Mouse (Mus musculus) brain, embryonic 14.5 days (tissue): Measurements from ENCODE around the gene Vmn1r170. TPM values are rescaled to one million over a fixed set of nuclear protein-coding genes. Genes with fewer than 3 reads are reported as not detected.
"Not testable (repeated sequence)": the region's sequence is repeated elsewhere in the genome, so short reads cannot be mapped to it uniquely, and the experiment has no call there.

ENCODE experiments used
- DNase-seq: peaks from one replicate; pipeline ENCODE4 v3.0.0-alpha.2; 2011; ENCODE audit warnings: low read depth
- CTCF ChIP-seq: fragments of 200-500 bp; IDR thresholded peaks from 2 replicates; pipeline ENCODE4 v1.5.1; 2012; ENCODE audit warnings: inconsistent platforms, mild to moderate bottlenecking, moderate library complexity, borderline replicate concordance; ENCODE audit not compliant: insufficient read depth, insufficient read length; ENCODE audit errors: extremely low read depth
- POLR2A ChIP-seq: fragments of 200-500 bp; IDR thresholded peaks from 2 replicates; pipeline ENCODE4 v1.6.1; 2012; ENCODE audit warnings: mild to moderate bottlenecking, inconsistent platforms, borderline replicate concordance; ENCODE audit not compliant: poor library complexity, insufficient read depth, insufficient read length, severe bottlenecking; ENCODE audit errors: extremely low read depth
- polyA plus RNA-seq: library from polyadenylated mRNA; depleted of rRNA; stranded (reverse); fragments of >200 nt; gene quantifications from 2 replicates; pipeline ENCODE4 v1.2.3, GENCODE M21; 2012; rRNA removed

Gene Vmn1r170
- polyA plus RNA-seq, result not detected in 2 replicates

- DNase-seq, result not testable (repeated sequence)
Observed at GRCm38 (mm10) chr7:23605875-23606274, at the start of gene Vmn1r170. Gene Vmn1r170, plus strand, starts transcription at chr7:23606175.

DNA sequence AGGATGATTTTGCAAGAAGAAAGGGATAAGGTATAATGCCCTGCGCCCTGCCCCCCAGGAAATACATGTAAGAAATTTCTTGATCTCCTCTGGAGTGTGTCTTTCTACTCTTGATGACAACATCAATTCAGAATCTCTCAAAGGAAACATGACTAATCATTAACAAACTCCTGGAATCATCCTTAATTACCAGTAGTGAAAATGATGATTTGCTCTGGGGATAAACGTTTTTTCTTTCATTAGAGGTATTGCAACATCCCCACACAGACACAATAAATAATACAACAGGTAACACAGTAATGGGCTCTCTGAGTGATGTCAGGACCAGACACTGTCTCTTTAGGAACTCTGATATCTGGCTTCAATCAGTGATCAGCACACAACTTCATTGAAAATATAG is 30.7 kb upstream of the Vmn1r170 start, which contains the start of gene Vmn1r169:
Vmn1r169 (plus strand) TSS at position 301 of the 400 bp plus-strand sequence.
- DNase-seq, result not testable (repeated sequence)

DNA sequence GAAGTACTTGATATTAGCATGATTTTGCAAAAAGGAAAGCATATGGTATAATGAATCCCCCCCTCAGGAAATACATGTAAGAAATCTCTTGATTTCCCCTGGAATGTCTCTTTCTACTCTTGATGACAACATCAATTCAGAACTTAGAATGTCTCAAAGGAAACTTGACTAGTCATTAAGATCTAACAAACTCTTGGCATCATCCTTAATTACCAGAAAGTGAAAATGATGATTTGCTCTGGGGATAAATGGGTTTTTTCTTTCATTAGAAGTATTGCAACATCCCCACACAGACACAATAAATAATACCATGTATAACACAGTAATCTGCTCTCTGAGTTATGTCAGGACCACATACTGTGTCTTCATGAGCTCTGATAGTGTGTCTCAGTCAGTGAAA is 24.4 kb downstream of the Vmn1r170 start, which contains the start of gene Vmn1r171:
Vmn1r171 (plus strand) TSS at position 301 of the 400 bp plus-strand sequence.
- TF ChIP-seq POLR2A (no peak), CTCF (no peak)

More for the DNA sequence above, 24.4 kb downstream of the Vmn1r170 start, which contains the start of gene Vmn1r171:
- no peak for DNase-seq

Other genes starting within 250 kb of the Vmn1r170 start
- not detected in 2 replicates for gene Nlrp5, start 220.3 kb upstream of the Vmn1r170 start, polyA plus RNA-seq
- gene Vmn1r167, start 99.0 kb upstream of the Vmn1r170 start, polyA plus RNA-seq, result not detected in 2 replicates
- gene Vmn1r168, start 66.4 kb upstream of the Vmn1r170 start, polyA plus RNA-seq, result not detected in 2 replicates
- gene Vmn1r169, start 30.6 kb upstream of the Vmn1r170 start, polyA plus RNA-seq, result not detected in 2 replicates
- gene Vmn1r171, start 24.5 kb downstream of the Vmn1r170 start, polyA plus RNA-seq, result not detected in 2 replicates
- gene Vmn1r172, start 52.1 kb downstream of the Vmn1r170 start, polyA plus RNA-seq, result not detected in 2 replicates
- gene Vmn1r173, start 94.5 kb downstream of the Vmn1r170 start, polyA plus RNA-seq, result not detected in 2 replicates
- gene Vmn1r174, start 146.1 kb downstream of the Vmn1r170 start, polyA plus RNA-seq, result not detected in 2 replicates
- gene Vmn1r175, start 204.5 kb downstream of the Vmn1r170 start, polyA plus RNA-seq, result not detected in 2 replicates
- gene Vmn1r176, start 231.2 kb downstream of the Vmn1r170 start, polyA plus RNA-seq, result not detected in 2 replicates